Mouse (Mus musculus) regulatory T cell (primary cell): ENCODE data around the gene Olfr1163.
"Not testable (repeated sequence)": the region's sequence is repeated elsewhere in the genome, so short reads cannot be mapped to it uniquely, and the experiment has no call there.

Source experiments
- in situ Hi-C: fragments of 300-600 bp; cut with MboI, MseI; formaldehyde crosslinking; loops from one replicate; pipeline ENCODE4 v1.15.1; 2025; ENCODE audit warnings: high pct_unique_total_duplicates

The Olfr1163 gene

DNA sequence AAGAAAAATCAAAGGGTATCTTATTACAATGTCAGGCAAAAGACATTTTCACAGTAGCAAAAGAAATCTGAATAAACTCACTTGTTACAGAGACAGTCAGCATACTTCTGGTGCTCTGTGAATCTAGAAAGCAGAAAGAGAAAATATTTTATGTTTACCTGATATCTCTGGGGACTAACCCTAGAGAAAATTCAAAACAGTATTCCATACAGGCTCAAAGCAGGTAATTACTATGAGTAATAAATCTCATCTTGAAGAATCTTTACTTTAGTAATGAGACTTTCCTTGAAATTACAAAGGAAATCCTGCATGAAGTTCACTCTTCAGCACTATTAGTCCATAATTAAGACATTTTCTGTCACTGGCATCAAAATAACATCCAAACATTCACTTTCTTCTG is at the start of gene Olfr1163:
Gene Olfr1163, minus strand, starts transcription at position 101 of the 400 bp plus-strand sequence.
- in situ Hi-C loops: no loop called here

DNA sequence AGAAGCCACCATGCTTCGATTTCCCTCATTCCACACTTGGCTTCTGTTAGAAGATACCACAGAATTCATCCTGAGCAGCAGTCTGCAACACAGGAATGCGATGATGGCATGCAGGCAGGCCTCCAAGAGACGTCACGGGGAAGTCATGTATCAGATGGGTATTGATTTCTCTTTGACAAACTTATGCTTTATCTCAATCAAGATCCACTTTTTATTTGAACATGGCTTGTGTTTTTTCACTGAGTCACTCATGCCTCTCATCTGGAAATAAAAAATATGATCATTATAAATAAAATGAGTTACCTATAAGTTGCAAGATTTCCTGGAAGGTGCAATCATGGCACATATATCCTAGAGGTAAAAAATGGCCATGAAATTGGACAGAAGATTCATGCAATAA is 22.2 kb upstream of the Olfr1163 start, which contains the start of gene Olfr1164:
Gene Olfr1164, minus strand, starts transcription at position 101 of the 400 bp plus-strand sequence.
- in situ Hi-C loops: no loop called here

DNA sequence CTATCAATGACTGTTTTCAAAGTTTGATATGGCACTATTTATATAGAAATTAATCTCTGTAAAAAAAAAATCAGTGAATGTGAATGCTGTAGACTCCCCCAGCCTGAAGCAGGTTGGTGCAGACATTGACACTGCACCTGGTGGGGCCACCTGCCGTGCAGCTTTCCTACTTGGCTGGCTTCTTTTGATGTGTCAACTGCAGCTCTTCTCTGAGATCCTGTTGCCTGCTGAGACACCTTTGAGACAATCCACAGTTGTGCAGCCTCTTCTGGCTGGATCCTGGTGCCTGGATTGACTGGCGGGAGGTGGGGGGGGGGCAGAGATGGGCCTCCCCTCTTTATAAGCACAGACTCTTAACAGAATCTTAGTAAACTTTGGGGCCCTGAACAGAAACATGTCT is 8.0 kb downstream of the Olfr1163 start:
- in situ Hi-C loops: no loop called here

DNA sequence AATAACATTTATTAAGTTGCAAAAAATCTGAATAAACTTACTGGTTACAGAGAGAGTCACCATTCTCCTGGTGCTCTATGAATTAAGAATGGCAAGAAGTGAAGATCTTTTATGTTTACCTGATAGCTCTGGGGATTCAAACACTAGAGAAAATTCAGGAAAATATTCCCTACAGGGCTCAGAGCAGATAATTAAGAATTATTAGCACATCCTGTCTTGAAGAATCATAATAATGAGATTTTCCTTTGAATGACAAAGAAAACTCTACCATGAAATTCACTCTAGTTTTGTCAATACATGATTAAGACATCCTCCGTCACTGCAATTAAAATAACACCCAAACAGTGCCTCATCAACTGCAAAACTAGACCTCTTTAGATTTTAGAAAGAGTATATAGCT is 20.6 kb downstream of the Olfr1163 start, which contains the start of gene Olfr1162:
Gene Olfr1162, minus strand, starts transcription at position 101 of the 400 bp plus-strand sequence.
- in situ Hi-C loops: no loop called here

DNA sequence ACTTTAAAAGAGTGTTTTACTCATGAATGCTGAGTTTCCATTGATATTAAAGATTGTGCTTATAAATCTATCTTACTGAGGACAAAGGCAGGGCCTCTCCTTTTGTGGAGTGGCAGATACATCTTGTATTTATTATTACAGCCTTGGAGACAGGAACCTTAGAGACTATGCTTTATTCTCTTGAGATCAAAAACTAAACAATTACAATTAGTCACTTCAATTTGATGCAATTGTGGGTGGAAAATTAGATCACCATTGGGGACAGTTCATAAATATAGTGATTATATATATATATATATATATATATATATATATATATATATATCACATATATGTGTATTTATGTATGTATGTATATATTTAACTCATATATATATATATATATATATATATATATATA is 34.0 kb downstream of the Olfr1163 start, which contains the start of gene Olfr73:
Gene Olfr73, minus strand, starts transcription at position 101 of the 400 bp plus-strand sequence.
- in situ Hi-C loops: no loop called here

DNA sequence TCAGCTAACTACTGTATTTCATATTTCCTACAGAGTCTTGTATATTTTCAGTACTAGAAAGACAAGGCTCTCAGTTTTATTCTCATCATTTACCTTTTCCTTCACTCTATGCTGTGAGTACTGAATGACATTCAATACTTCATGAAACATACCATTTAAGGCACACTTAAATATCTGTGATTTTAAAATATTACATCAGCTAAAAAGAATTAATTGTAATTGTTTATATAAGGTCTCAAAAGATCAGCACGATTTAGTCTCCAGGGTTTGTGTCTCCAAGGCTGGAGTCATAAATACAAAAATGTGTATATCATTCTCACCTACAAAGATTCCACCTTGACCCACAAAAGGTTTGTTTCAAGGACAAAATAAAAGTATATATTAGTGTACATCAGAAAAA is 49.2 kb downstream of the Olfr1163 start, which contains the start of gene Olfr1161:
Gene Olfr1161, plus strand, starts transcription at position 301 of the 400 bp plus-strand sequence.
- in situ Hi-C loops: not testable (repeated sequence)
